Mouse (Mus musculus) c-Kit-negative CD71-positive TER-119-positive erythroid progenitor cells, embryonic 14.5 days (primary cell): ENCODE data around the gene Nup62cl.

ENCODE experiments used
- DNase-seq: peaks from one replicate; pipeline ENCODE4 v3.0.0-alpha.2; 2013; ENCODE audit warnings: low read depth, low spot score

Nup62cl gene

DNA sequence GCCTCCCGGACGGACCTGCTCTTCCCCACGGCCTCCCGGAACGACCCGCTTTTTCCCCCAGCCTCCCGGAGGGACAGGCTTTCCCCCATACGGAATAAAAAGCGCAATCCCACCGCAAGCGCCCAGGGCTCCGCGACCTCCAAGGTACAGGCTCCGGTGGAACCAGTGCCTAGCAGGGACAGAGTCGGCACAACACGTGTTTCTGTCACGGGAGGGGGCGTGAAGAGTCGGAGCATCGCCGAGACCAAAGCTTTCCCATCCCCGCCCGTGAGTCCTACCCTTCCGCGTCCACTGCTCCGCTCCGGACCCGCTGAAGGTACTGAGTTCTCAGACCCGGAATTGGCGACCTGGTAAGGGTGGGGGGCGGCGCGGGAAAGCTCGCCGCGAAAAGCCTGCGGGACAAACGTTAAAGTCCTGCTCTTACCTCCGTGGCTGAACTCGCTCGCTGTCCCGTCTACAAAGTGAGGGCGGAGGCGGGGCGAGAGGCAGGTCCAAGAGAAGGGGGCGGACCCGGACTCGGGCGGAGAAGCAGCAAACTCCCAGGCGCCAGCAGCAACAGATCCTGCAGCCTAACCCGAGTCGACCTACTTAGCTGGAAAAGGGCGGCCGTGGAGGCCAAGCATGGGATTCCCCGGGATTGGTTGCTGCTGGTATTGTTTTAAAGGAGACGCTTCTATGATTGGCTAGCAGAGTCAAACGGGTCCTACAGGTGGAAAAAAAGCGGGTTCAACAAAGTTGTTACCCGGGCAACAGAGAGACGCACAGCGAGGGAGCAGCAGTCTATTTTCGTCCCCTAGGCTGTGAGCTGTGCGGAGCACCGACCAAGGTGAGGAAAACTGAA lies at the start of gene Nup62cl, which contains the start of gene Pih1h3b:
Gene Nup62cl (minus strand): TSS at position 578 of the 841 bp plus-strand sequence.
Gene Pih1h3b (plus strand): TSS at position 745 of the 841 bp plus-strand sequence.
- DNase-seq = no peak

DNA sequence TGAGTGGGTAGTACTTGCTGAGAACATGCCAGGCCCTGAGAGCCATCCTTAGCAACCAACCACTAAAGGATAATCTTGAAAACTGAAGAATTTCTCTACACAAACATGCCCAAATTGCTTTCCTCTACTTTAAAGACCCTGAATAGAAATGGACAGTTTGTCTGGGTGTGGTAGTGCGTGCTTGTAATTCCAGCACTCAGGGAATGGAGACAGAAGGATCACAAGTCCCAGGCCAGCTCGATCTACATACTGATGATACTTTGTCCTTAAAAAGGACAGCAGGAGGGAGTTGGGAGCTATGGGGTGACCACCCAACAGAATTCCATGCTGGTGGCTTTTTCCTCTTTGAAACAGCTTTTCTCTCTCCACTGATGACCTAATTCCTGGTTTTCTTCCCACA lies 31.6 kb upstream of the Nup62cl start:
- no peak for DNase-seq

DNA sequence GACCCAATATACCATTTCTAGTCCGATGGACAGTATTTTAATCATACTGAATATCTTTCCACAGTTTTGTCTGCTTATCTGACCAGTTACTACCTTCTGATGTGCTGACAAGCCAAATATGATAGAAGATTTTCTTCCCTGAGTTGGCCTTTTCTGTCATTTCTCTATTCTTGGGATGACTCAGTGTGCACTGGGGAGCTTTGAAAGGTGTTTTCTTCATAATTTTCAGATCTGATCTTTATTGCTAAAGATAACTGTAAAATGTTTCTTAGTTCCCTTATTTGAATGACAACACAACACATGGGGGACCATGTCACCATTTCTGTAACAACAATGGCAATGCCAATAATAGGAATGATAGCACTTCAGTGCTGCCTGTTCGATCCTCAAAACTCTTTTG lies 20.0 kb upstream of the Nup62cl start:
- no peak for DNase-seq

DNA sequence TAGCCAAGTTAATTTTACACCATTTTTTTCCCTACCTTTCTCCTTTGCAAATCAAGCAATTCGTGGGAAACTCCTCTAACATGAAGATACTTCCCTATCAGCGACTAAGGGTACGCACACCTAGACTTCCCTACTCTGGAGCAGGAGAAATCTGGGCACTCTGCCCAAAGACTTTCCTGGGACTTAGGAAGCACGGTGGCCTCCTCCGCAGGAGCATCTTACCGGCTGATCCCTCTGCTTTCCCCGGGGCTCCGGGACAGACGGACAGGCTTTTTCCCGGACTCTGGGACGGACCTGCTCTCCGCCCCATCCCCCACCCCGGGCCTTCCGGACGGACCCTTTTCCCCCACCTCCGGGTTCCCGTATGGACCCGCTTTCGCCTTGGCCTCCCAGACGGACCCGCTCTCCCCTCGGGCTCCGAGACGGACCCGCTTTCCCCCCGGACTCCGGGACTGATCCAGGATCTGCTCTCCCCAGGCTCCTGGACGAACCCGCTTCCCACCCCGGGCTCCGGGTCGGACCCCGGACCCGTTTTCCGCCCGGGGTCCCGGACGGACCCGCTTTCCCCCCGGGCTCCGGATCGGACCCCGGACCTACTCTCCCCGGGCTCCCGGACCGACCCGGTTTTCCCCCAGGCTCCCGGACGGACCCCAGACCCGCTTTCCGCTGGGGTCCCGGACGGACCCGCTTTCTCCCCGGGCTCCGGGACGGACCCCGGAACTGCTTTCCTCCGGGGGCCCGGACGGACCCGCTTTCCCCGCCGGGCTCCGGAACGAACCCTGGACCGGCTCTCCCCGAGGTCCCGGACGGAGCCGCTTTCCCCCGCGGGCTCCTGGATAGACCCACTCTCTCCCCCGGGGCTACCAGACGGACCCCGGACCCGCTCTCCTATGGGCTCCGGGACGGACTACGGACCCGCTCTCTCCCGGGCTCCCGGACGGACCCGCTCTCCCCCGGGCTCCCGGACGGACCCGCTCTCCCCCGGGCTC lies 1.3 kb downstream of the Nup62cl start:
- no peak for DNase-seq

DNA sequence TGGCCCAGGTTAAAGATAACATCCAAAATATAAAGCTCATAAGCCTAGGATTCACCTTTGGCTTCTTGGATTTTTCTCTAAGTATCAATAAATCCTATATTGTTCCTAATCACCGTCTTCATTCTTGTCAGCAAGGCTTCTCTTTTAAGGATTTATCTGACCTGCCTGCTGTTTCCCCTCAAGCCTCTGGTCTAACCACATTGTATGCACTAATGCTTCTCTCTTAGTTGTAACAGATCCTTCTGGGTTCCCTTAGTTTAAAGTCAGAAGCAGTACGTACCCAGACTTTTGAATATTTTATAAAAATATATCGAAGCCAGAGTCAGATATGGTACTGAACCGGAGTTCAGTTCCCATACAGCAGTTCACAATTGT lies 63.8 kb downstream of the Nup62cl start:
- no peak for DNase-seq

DNA sequence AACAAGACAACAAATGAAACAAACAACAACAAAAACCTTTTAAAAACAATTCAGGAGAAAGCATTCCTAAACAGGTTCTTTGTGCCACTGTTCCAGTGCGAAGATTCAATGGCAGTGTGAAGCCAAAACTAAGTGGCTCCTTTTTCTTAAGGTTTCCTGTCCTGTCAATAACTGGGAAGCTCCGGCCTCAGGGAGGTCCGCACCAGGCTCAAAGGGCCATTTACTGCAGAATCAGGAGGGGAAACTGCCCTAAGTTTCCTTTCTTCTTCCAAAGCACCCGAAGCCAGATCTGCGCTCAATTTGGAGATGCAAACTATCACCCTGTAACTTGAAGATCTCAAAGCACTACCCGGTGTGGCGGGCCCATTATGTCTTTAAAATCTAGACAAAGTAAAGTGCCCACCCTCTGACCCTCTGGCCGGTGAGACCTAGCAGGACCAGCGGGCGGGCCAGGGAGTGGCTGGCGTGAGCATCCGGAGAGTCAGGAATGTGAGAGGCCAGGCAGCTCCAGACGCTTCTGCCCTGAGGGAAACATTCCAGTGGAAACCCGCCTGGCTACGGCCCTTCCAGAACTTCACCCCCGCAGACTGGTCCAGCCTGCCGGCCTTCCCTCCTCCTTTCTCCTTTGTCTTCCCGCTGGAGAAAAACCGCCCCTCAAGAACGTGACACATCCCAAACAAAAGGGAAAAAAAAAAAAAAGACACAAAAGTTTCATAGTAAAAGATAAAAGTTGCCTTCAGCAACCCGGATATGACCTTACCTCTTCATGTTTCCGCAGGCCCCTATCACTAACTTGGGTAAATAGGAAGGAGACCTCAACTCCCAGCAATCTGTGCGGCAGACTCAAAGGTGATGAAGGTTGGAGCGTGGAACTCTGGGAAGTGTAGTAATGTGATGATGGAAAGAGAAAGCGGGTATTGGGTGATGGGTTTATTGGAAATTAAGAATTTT lies 64.5 kb downstream of the Nup62cl start, which contains the start of gene Rbm41:
Gene Rbm41 (minus strand): TSS at position 856 of the 951 bp plus-strand sequence.
- no peak for DNase-seq

DNA sequence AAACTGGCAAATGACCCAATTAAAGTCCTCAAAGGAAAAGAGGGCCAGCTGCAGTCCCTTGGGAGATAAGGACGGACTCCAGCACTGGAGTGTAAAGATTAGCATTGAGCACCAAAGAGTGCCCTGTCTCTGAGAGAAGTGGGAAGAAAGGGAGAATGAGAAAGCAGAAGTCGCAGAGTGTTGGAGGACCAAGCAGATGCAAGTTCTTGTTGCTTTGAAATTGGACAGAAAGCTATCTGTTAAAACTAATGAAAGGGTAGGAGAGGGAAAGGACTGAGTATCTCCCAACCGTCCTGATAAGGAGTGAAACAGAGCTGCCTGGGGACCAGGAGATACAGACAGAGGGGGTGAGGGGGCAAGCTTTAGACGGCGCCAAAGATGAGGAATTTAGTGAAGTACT lies 80.4 kb downstream of the Nup62cl start:
- no peak for DNase-seq
